ENCODE assay signal across 25 mouse cellular contexts in genomic region chr11:61063503-61063902, GRCm38 (mm10). TPM values are rescaled to one million over a fixed set of nuclear protein-coding genes. Genes with fewer than 3 reads are reported as not detected.
DNase-seq lines count a peak whose midpoint lies in the region; TF ChIP-seq lines count a peak whose summit lies in the region.
"Had no signal": no experiment of that assay in that cellular context is flagged by ENCODE, and none has a peak within 500 bp of the region (broad histone marks: within the 10 kb centered on the region; RNA-seq: fewer than 3 reads in every experiment).

No protein-coding gene starts in this region.

- DNase-seq in frontal cortex, adult 2 months (ENCODE audit: extremely low spot score in 1 of 2, low spot score in 1 of 2) = peak; percentile 56 to 81
- DNase-seq in frontal cortex, postnatal 10 days (ENCODE audit: low spot score in 2 of 2) = no peak
- peak; percentile 32 for DNase-seq in 3T3-L1 (ENCODE audit: low read depth, low spot score)
- DNase-seq in left cerebral cortex, adult 2 months (ENCODE audit: extremely low spot score in 1 of 2, low spot score in 2 of 2) = peak in 1 of 2 experiments; percentile 67
- DNase-seq in right cerebral cortex, postnatal 25 days = peak; percentile 60
- no peak for DNase-seq in urinary bladder, postnatal 36 days (ENCODE audit: low spot score in 2 of 2)
- DNase-seq in layer of hippocampus, postnatal 14 days (ENCODE audit: low spot score in 2 of 2) = no peak
- DNase-seq: adrenal gland, adult 2 months; cerebellum, adult 11-12 months; cerebellum, postnatal 25 days; gastrocnemius, postnatal 36 days; heart, postnatal 36 days; kidney, adult 18-20 months; kidney, postnatal 4 days; lung, embryonic 14.5 days; thymus, postnatal 36 days had no signal

- TF ChIP-seq CTCF in left cerebral cortex, adult 2 months (IDR thresholded peaks at IDR 0.05) = no peak

- H3K4me3 ChIP-seq in left cerebral cortex, adult 2 months = no peak overlapping the region
- H3K4me3 ChIP-seq: embryonic facial prominence, embryonic 12.5 days; midbrain, embryonic 13.5 days; neural tube, embryonic 12.5 days had no signal

- H3K27ac ChIP-seq in left cerebral cortex, adult 2 months = peak overlapping the region; percentile 9; the same call in 1 of the 2 replicates
- H3K27ac ChIP-seq: embryonic facial prominence, embryonic 12.5 days; hindbrain, embryonic 14.5 days; liver, embryonic 14.5 days; midbrain, embryonic 13.5 days; neural tube, embryonic 12.5 days had no signal

- intact Hi-C loops in left cerebral cortex, adult 2 months (cut with DNase I) = loop anchor here (1.0 kb wide), 1 partner anchor 22 kb away; no protein-coding TSS in a partner anchor

RNA-seq across cellular contexts. Expression of gene Kcnj12, which starts 41.1 kb away (rescaled TPM):
- 17.8 and 19.5 TPM in 2 replicates for polyA plus RNA-seq in frontal cortex, adult 2 months (2012; rRNA removed)
- total RNA-seq in left cerebral cortex, adult 2 months (2021) = 10 to 100 TPM; 19.0 to 19.2 TPM
- total RNA-seq in layer of hippocampus, postnatal 14 days (2021) = 1 to 10 TPM; 7.1 to 8.0 TPM
- total RNA-seq: CH12.LX; G1E; megakaryocyte, adult 5-6 weeks had no signal
- polyA plus RNA-seq: G1E; inflammation-experienced regulatory T-cells, adult 6 months had no signal

Comparison
In these comparisons a context has a peak if more than half of its experiments do, and no peak if none do; other contexts are left out.
1. DNase-seq: peak in frontal cortex, adult 2 months (2 of 2), 3T3-L1 (single experiment) and right cerebral cortex, postnatal 25 days (single experiment); none in frontal cortex, postnatal 10 days (0 of 2), urinary bladder, postnatal 36 days (0 of 2) and layer of hippocampus, postnatal 14 days (0 of 2).